Mouse (Mus musculus): ENCODE results near the gene Thap2. TPM values are rescaled to one million over a fixed set of nuclear protein-coding genes. Genes with fewer than 3 reads are reported as not detected.

Thap2 gene
- 6.3 and 7.4 TPM in 2 replicates for polyA plus RNA-seq (2012; rRNA removed)

DNA sequence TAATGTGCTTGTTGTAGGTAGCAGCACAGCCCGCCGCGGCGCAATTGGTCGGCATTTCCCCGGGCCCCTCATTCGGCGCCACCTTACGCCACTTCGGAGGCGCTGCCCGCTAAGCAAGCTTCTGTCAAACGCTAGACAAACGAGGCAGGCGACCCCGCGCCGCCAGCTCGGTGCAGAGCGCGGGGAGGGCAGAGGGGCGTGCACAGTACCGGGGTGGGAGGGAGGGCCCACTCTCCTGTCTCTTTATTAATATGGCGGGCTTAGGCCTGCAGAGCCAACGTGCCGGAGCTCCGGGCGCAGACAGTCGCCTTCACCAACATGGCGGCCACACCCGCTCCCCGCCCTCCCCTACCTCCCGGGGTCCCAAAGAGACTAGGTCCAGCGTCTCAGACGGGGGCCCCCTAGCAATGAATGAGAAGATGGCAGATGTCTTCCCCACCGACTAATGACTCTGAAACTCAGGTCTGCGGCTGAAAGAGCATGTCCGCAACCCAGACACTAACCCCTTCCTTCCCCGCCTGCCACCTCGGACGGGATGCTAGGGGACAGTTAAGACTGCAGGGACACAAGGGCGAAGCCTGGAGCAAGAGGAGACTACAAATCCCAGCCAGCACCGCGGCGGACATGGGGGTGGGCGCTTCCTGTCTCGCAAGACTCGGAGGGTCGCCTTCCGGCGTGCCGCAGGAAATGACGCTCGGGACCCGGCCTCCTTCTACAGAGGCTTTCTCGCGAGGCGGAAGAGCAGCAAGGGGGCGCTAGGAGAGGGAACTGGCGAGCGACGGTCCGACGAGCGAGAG is at the start of gene Thap2, which contains the start of gene Zfc3h1:
Thap2 (minus strand) TSS at position 223 of the 797 bp plus-strand sequence.
Zfc3h1 (plus strand) TSS at position 739 of the 797 bp plus-strand sequence.

DNA sequence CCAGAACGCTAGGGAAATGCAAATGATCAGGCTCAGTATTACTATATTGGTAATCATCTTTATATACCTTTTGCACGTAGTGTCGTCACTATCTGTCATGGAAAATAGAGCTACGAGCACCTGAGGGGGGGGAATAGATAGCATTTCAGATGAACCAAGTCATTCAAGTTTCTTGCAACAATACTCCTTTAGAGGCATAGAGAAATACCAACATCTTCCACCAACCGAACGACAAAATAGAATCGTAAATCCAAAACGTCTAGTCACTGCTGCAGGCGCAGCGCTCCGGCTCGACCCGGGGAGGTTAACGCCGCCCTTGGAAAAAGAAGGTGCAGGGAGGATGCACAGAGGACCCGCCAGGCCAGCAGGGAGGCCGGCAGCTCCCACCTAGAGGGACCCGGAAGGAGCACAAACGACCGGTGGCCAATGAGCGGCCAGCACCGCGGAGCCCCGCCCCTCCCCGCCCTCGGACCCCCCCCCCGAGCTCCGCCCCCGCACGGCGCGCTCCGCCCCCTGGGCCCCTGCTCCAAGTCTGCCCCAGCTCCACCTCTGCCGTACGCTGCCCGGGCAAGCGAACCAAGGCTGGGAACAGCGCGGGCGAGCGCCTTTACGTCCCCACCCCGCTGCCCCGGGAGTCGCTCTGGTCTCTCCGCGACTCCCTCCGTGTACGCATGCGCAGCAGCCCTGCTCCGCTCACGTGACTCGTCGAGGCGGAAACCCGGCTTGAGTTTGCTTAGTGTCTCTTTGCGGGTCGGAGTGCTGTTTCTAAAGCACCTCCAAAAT is 22.2 kb downstream of the Thap2 start, which contains the start of gene Tmem19:
Tmem19 (minus strand) TSS at position 662 of the 783 bp plus-strand sequence.

Other genes with a start within 250 kb of the Thap2 start
- not detected in 2 replicates for gene Tph2, start 199.4 kb downstream of the Thap2 start, polyA plus RNA-seq (2012; rRNA removed)
- gene Tbc1d15, start 133.0 kb downstream of the Thap2 start, polyA plus RNA-seq (2012; rRNA removed), result 3.3 and 4.7 TPM in 2 replicates
- gene Rab21, start 68.8 kb downstream of the Thap2 start, polyA plus RNA-seq (2012; rRNA removed), result 58.5 and 62.1 TPM in 2 replicates
- gene Tmem19, start 21.9 kb downstream of the Thap2 start, polyA plus RNA-seq (2012; rRNA removed), result 15.0 and 19.5 TPM in 2 replicates
- 8.7 and 11.4 TPM in 2 replicates for gene Zfc3h1, start 516 bp upstream of the Thap2 start, polyA plus RNA-seq (2012; rRNA removed)
- gene A930009A15Rik, start 185.5 kb upstream of the Thap2 start, polyA plus RNA-seq (2012; rRNA removed), result not detected in 2 replicates
- gene Lgr5, start 203.3 kb upstream of the Thap2 start, polyA plus RNA-seq (2012; rRNA removed), result 6.4 and 7.1 TPM in 2 replicates